Mouse (Mus musculus): ENCODE data around the gene Slc39a13.
"Not testable (repeated sequence)": the region's sequence is repeated elsewhere in the genome, so short reads cannot be mapped to it uniquely, and the experiment has no call there.

Slc39a13 gene

GRCm38 (mm10) chr2:91070076-91070800 is at the start of gene Slc39a13:
Slc39a13 (minus strand) TSS chr2:91070417.
- peak; percentile 96 for DNase-seq (ENCODE audit: low spot score)

GRCm38 (mm10) chr2:91119551-91119950 is 49.3 kb upstream of the Slc39a13 start:
- no peak for DNase-seq (ENCODE audit: low spot score)

- no peak for DNase-seq (ENCODE audit: low spot score)
Observed at GRCm38 (mm10) chr2:91119061-91119460, 48.8 kb upstream of the Slc39a13 start.

GRCm38 (mm10) chr2:91118647-91119046 is 48.4 kb upstream of the Slc39a13 start:
- no peak for DNase-seq (ENCODE audit: low spot score)

- no peak for DNase-seq (ENCODE audit: low spot score)
Observed at GRCm38 (mm10) chr2:91117585-91118275, 47.5 kb upstream of the Slc39a13 start, which contains the start of gene Mybpc3. Mybpc3 (plus strand) TSS chr2:91118144.

- no peak for DNase-seq (ENCODE audit: low spot score)
Observed at GRCm38 (mm10) chr2:91116842-91117241, 46.6 kb upstream of the Slc39a13 start.

- DNase-seq (ENCODE audit: low spot score): no peak
Observed at GRCm38 (mm10) chr2:91115578-91115970, 45.4 kb upstream of the Slc39a13 start.

GRCm38 (mm10) chr2:91114781-91115577 is 44.8 kb upstream of the Slc39a13 start:
- DNase-seq (ENCODE audit: low spot score): peak; percentile 96

- DNase-seq (ENCODE audit: low spot score): no peak
Observed at GRCm38 (mm10) chr2:91113852-91114251, 43.6 kb upstream of the Slc39a13 start.

GRCm38 (mm10) chr2:91113334-91113733 is 43.1 kb upstream of the Slc39a13 start:
- no peak for DNase-seq (ENCODE audit: low spot score)

- DNase-seq (ENCODE audit: low spot score): no peak
Observed at GRCm38 (mm10) chr2:91112491-91112890, 42.3 kb upstream of the Slc39a13 start.

- not testable (repeated sequence) for DNase-seq (ENCODE audit: low spot score)
Observed at GRCm38 (mm10) chr2:91111832-91112231, 41.6 kb upstream of the Slc39a13 start.

- peak; percentile 7 for DNase-seq (ENCODE audit: low spot score)
Observed at GRCm38 (mm10) chr2:91110429-91110828, 40.2 kb upstream of the Slc39a13 start.

- no peak for DNase-seq (ENCODE audit: low spot score)
Observed at GRCm38 (mm10) chr2:91109807-91110385, 39.7 kb upstream of the Slc39a13 start.

- DNase-seq (ENCODE audit: low spot score): no peak
Observed at GRCm38 (mm10) chr2:91109241-91109640, 39.0 kb upstream of the Slc39a13 start.

- no peak for DNase-seq (ENCODE audit: low spot score)
Observed at GRCm38 (mm10) chr2:91108156-91108555, 37.9 kb upstream of the Slc39a13 start.

GRCm38 (mm10) chr2:91101124-91101740 is 31.0 kb upstream of the Slc39a13 start:
- DNase-seq (ENCODE audit: low spot score): peak; percentile 95

GRCm38 (mm10) chr2:91098156-91098555 is 27.9 kb upstream of the Slc39a13 start:
- no peak for DNase-seq (ENCODE audit: low spot score)

GRCm38 (mm10) chr2:91097015-91097414 is 26.8 kb upstream of the Slc39a13 start:
- DNase-seq (ENCODE audit: low spot score): no peak

GRCm38 (mm10) chr2:91096524-91096923 is 26.3 kb upstream of the Slc39a13 start:
- no peak for DNase-seq (ENCODE audit: low spot score)

- no peak for DNase-seq (ENCODE audit: low spot score)
Observed at GRCm38 (mm10) chr2:91090827-91091226, 20.6 kb upstream of the Slc39a13 start.

- no peak for DNase-seq (ENCODE audit: low spot score)
Observed at GRCm38 (mm10) chr2:91090208-91090607, 20.0 kb upstream of the Slc39a13 start.
